Mouse (Mus musculus) testis, adult 2 months (tissue): ENCODE measurements around the gene Slc25a3.

ENCODE experiments used
- CTCF ChIP-seq: fragments of 200-500 bp; IDR thresholded peaks from 2 replicates; pipeline ENCODE4 v1.5.1; 2012; ENCODE audit warnings: low read depth, mild to moderate bottlenecking, inconsistent platforms, low read length, moderate library complexity; ENCODE audit not compliant: control insufficient read depth, insufficient read depth, insufficient replicate concordance
- POLR2A ChIP-seq: fragments of 200-500 bp; IDR thresholded peaks from 2 replicates; pipeline ENCODE4 v1.6.1; 2012; ENCODE audit warnings: low read depth, mild to moderate bottlenecking, inconsistent platforms, low read length, moderate library complexity; ENCODE audit not compliant: control insufficient read depth

GRCm38 (mm10) chr10:91076667-91077066, 47.2 kb downstream of the Slc25a3 start:
- no peak for TF ChIP-seq POLR2A
- TF ChIP-seq CTCF = no peak
